Mouse (Mus musculus) limb, embryonic 12.5 days (tissue): ENCODE measurements around the gene Trmt1. TPM values are rescaled to one million over a fixed set of nuclear protein-coding genes. Genes with fewer than 3 reads are reported as not detected.

Source experiments
- ATAC-seq: fragments of 200-750 bp; cut with Nextera tagmentation; 2 replicates; pipeline ENCODE4 v1.8.0; 2017; ENCODE audit warnings: low read depth, moderate TSS enrichment; ENCODE audit not compliant: insufficient number of reproducible peaks, insufficient read depth, low FRiP score, low TSS enrichment
- H3K27ac ChIP-seq: fragments of 300-500 bp; sonication (generic); 2 replicates; pipeline ENCODE4 v1.5.1; 2016; ENCODE audit warnings: mild to moderate bottlenecking, moderate library complexity
- H3K27me3 ChIP-seq: fragments of 300-500 bp; sonication (generic); 2 replicates; pipeline ENCODE4 v1.6.1; 2016; ENCODE audit warnings: mild to moderate bottlenecking, moderate library complexity
- H3K36me3 ChIP-seq: fragments of 300-500 bp; sonication (generic); 2 replicates; pipeline ENCODE4 v1.6.1; 2016; ENCODE audit warnings: mild to moderate bottlenecking, moderate library complexity
- H3K4me1 ChIP-seq: fragments of 300-500 bp; sonication (generic); replicated peaks from 2 replicates; pipeline ENCODE4 v1.6.1; 2016
- H3K4me2 ChIP-seq: fragments of 300-500 bp; sonication (generic); 2 replicates; pipeline ENCODE4 v1.6.1; 2016; ENCODE audit warnings: mild to moderate bottlenecking, moderate library complexity
- H3K4me3 ChIP-seq: fragments of 300-500 bp; sonication (generic); replicated peaks from 2 replicates; pipeline ENCODE4 v1.5.1; 2016; ENCODE audit warnings: mild to moderate bottlenecking
- H3K9ac ChIP-seq: fragments of 300-500 bp; sonication (generic); replicated peaks from 2 replicates; pipeline ENCODE4 v1.6.1; 2016; ENCODE audit warnings: mild to moderate bottlenecking, moderate library complexity
- H3K9me3 ChIP-seq: fragments of 300-500 bp; sonication (generic); 2 replicates; pipeline ENCODE4 v1.6.1; 2016; ENCODE audit warnings: mild to moderate bottlenecking, moderate library complexity
- WGBS: fragments of 180-500 bp; shearing (Covaris S2); methylation state at CpG from one replicate; pipeline ENCODE4 v1.1.7; 2016; 5-methylcytosine and 5-hydroxymethylcytosine counted together
- polyA plus RNA-seq: library from polyadenylated mRNA; unstranded; fragments of >200 nt; fragmentation: Nextera tagmentation; extraction: Ambion mirVana; gene quantifications from 2 replicates; pipeline ENCODE4 v1.2.1, GENCODE M21; 2016

The Trmt1 gene
- polyA plus RNA-seq, 1 experiment from 2014 or later: 66.9 TPM

DNA sequence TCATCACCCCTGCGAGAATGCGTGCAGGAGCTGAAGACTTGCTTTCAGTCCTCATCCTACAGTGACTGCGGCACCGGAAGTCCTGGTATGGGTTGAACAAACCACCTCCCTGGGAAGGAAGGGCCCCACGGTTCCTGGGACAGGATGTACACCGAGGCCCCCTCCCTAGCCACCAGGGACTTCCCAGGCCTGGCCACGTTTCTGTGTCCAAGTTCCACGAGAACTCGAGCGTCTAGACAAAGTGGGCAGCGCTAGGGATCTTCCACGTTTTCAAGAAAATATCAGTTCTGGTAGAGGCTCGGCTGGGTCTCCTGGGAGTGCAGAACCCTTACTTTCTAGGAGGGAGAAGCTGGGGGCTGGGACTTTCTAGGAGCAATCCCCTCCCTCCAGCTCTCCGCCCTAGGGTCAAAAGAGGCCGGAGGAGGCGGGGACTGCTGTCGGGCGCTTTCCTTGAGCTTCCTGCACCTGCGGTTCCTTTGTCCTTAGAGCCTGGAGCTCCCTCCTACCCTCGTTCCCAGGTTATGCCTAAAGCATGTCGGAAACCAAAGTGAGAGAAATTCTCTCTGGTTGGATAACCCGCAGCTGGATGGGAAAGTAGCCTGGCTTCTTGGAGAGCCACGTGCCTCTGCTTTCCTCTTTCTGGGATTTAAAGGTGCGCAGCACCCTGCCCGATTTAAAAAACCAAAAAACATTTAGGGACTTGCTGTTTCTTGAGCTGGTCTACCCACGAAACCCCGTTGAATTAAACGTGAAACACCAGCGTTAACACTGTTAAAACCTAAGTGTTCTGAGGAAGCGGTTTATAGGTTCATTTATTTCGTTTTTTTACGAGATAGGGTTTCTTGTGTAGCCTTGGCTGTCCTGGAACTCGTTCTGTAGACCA lies 25.9 kb upstream of the Trmt1 start:
- H3K9me3 ChIP-seq: no peaks in the 10 kb centered on the region
- no peak for ATAC-seq
- no peaks in the 10 kb centered on the region for H3K27me3 ChIP-seq
- WGBS: under 1% methylated on average over 33 of the region's 33 CpGs
- H3K4me3 ChIP-seq: peak overlapping the region; percentile 97
- peak overlapping the region; percentile 96 for H3K9ac ChIP-seq
- peaks cover 60% of the 10 kb centered on the region for H3K4me1 ChIP-seq
- H3K27ac ChIP-seq: peak overlapping the region; percentile 97
- no peaks in the 10 kb centered on the region for H3K36me3 ChIP-seq
- H3K4me2 ChIP-seq: peak overlapping the region; percentile 89

DNA sequence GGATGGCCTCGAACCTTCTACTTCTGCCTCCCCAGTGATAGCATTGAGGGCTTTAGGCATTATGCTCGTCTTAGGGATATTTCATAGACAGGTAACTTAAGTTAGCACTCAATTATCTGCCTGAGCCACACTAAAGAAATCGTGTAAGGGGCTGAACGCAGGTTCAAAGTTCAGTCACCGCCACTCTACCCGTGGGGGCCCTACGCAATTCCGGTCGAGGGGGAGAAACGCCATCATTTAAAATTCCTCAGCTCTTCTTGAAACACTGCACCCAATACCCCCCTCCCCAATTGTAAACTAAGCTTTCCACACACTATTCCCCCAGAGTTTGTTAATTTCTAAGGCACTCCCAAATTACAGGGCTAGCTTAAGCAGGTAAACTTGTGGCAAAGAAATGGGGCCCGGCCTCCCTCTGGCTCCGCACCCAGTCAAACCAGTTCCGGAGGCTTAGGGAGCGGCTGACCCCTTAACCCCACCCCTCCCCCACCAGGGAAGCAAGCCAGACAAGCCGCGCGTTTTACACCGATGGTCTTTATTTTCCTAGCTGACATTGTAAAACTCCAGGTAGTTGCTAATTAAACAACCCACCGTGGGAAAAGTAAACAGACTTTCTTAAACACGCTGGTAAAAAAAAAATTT lies 25.2 kb upstream of the Trmt1 start:
- Histone ChIP-seq H3K9ac (peak overlapping the region; percentile 96), H3K9me3 (no peaks in the 10 kb centered on the region), H3K27me3 (no peaks in the 10 kb centered on the region), H3K4me3 (peak overlapping the region; percentile 97), H3K4me2 (peak overlapping the region; percentile 89), H3K27ac (peak overlapping the region; percentile 97), H3K36me3 (no peaks in the 10 kb centered on the region), H3K4me1 (peaks cover 59% of the 10 kb centered on the region)
- WGBS: under 1% methylated on average over 20 of the region's 20 CpGs
- no peak for ATAC-seq

DNA sequence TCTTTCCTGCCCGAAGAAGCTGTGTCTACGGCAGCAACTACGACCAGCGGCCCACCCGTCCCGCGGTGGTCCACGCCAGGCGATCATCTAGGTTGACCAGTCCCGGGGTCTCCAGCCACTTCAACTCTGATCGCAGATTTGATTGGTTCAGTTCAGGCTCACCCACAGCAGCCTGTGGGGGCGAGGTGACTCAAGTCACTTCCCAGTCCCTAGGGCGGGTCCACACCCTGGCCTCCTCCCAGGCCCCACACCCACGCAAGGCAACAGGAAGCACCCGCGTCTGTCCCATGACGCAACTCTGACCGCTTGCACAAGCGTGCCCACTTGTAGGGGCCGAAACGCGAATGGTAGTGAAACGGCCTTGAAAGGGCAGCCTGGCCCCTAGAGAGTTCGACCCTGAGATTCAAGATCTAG lies 24.6 kb upstream of the Trmt1 start:
- ATAC-seq: no peak
- Histone ChIP-seq H3K36me3 (peaks cover 3% of the 10 kb centered on the region; the same call in 1 of the 2 replicates), H3K4me1 (peaks cover 59% of the 10 kb centered on the region), H3K9ac (peak overlapping the region; percentile 96), H3K9me3 (no peaks in the 10 kb centered on the region), H3K4me3 (peak overlapping the region; percentile 97), H3K4me2 (peak overlapping the region; percentile 89), H3K27ac (peak overlapping the region; percentile 97), H3K27me3 (no peaks in the 10 kb centered on the region)
- under 1% methylated on average over 24 of the region's 24 CpGs for WGBS

DNA sequence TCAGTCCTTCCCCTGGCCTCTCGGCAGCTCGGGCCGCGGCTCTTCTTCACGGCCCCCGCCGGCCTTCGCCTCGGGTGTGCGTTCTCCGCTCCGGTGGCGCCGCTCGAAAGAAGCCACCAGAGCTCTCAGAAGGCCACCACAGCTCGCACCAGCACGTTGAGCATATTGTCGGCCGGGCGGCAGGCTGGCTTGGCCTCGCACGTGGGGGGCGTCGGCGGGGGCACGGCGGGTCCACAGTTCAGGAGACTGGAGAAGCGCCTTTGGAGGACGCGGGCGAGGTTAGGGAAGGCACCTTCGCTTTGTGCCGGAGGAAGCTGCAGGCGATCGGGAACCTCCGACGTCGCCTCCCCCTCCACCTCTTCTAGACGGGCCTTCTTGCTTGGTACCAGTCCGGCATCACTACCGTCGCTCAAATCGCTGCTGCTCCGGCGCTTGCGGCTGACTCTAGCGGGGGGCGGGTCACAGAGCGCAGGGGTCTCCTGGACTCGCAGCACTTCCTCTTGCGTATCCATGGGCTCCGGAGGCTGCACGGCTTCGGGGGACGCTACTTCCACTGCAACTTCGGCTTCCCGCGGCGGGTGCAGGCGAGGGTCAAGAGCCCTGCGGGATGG lies 24.0 kb upstream of the Trmt1 start:
- no peak for ATAC-seq
- peak overlapping the region; percentile 96 for H3K9ac ChIP-seq
- peaks cover 9% of the 10 kb centered on the region; the same call in 1 of the 2 replicates for H3K36me3 ChIP-seq
- no peaks in the 10 kb centered on the region for H3K9me3 ChIP-seq
- peak overlapping the region; percentile 97 for H3K27ac ChIP-seq
- peak overlapping the region; percentile 89 for H3K4me2 ChIP-seq
- under 1% methylated on average over 61 of the region's 61 CpGs for WGBS
- no peaks in the 10 kb centered on the region for H3K27me3 ChIP-seq
- H3K4me3 ChIP-seq: peak overlapping the region; percentile 97
- H3K4me1 ChIP-seq: peaks cover 53% of the 10 kb centered on the region

DNA sequence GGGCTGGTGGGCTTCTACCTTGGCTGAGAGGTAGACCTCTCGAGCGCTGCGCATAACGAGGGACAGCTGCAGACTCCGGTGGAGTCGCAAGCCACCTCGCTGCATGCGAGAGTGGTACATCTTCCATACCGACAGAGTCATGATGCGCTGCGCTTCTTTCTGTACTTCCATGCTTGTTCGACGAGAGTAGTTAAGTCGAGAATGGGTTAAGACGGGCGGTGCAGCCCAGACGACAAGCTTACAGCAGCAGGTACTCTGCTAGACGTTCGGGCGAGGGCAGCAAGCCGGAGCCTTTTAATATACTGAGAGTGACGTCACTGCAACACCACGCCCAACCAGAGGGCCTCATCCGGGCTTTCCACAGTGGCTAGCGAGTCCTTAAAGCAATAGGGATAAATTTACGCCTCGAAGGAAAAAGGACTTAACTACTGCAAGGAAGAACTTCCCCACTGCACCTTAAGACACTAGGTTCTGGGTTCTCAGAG lies 23.5 kb upstream of the Trmt1 start, which contains the start of gene Ier2:
Gene Ier2, minus strand, starts transcription at position 272 of the 485 bp plus-strand sequence.
- Histone ChIP-seq H3K27me3 (no peaks in the 10 kb centered on the region), H3K36me3 (peaks cover 11% of the 10 kb centered on the region; the same call in 1 of the 2 replicates), H3K4me3 (peak within 1 kb of the TSS; percentile 97), H3K4me2 (peak within 1 kb of the TSS; percentile 89), H3K4me1 (peaks cover 47% of the 10 kb centered on the region), H3K9ac (peak within 1 kb of the TSS; percentile 96), H3K9me3 (no peaks in the 10 kb centered on the region), H3K27ac (peak within 1 kb of the TSS; percentile 97)
- WGBS: under 1% methylated on average over 27 of the region's 27 CpGs
- ATAC-seq: peak; percentile 46

DNA sequence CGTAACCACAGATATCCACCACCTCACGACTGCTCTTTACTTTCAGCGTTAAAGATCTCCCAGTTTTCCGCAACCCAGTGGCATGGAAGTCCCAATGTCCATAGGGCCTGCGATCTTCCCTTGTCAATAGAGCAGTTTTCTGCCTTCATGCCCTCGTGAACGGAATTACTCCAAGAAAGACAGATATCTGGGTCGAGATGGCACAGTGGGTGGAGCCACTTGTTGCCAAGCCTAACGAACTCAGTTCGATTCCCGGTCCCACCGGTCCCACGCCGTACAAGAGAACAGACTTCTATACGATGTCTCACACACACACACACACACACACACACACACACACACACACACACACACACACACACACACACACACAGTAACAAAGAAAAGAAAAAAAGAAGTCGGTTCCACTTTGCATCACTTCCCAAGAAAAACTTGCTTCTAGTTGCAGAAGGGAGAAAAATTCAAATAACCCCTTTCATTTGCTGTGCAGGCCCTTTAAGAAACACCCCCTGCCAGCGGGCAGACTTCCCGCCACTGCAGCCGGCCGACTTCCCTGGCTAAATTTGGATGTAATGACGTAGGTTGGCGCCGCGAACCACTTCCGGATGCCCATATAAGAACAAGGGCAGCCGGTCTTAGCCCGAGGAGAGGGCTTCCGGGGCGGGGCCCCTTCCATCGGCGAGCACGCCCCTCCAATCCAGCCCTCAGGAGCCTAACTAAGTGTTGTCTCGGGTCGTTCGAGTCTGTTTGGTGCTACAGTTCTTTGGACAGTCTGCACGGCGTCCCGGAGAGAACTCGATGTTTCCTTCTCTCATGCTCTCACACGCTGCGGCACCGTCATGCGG lies 22.4 kb upstream of the Trmt1 start:
- 2% methylated on average over 40 of the region's 43 CpGs for WGBS
- Histone ChIP-seq H3K27ac (peak overlapping the region; percentile 97), H3K36me3 (peaks cover 22% of the 10 kb centered on the region), H3K4me1 (peaks cover 42% of the 10 kb centered on the region), H3K27me3 (no peaks in the 10 kb centered on the region), H3K4me2 (peak overlapping the region; percentile 89), H3K4me3 (peak overlapping the region; percentile 97), H3K9ac (peak overlapping the region; percentile 96), H3K9me3 (no peaks in the 10 kb centered on the region)
- peak; percentile 80 for ATAC-seq

DNA sequence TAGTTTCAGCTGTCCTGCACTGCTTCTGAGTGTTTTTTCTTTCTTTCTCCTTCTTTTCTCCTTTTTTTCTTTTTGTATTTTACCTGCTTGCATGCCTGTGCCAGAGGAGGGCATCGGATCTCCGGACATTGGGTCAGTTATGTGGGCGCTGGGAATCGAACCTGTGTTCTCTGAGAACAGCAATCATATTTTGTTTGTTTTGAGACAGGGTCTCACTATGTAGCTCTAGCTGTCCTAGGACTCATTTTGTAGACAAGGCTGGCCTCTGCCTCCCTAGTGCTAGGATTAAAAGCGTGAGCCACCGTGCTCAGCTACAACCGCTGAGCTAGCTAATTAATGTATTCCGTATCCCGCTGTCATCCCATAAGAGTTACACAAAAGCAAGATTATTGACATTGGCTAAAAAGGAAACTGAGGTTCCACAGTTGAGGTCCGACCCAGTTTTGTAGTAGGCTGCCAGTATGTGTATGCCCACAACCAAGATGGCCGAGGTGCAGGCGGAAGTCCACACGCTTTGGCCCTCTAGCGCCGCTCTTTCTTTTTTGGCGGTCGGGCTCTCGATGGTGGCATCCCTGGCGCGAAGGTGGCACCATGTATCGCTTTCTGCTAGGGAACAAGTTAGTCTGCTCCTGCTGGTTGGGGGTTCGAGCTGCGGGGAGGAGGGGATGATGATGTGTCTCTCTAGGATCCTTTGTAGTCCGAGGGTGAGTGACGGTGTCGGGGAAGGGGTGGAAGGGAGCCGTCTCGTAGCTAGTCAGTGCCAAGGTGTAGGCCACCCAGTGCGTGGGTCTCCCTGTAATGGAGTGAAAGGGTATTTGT lies 21.3 kb upstream of the Trmt1 start:
- H3K9me3 ChIP-seq: no peaks in the 10 kb centered on the region
- H3K4me1 ChIP-seq: peaks cover 31% of the 10 kb centered on the region
- peak overlapping the region; percentile 71 for H3K9ac ChIP-seq
- peak overlapping the region; percentile 89 for H3K4me2 ChIP-seq
- no peaks in the 10 kb centered on the region for H3K27me3 ChIP-seq
- peak overlapping the region; percentile 97 for H3K27ac ChIP-seq
- H3K4me3 ChIP-seq: peak overlapping the region; percentile 97
- peaks cover 30% of the 10 kb centered on the region for H3K36me3 ChIP-seq
- WGBS: under 1% methylated on average over 29 of the region's 29 CpGs
- peak; percentile 17; the same call in 1 of the 2 replicates for ATAC-seq

DNA sequence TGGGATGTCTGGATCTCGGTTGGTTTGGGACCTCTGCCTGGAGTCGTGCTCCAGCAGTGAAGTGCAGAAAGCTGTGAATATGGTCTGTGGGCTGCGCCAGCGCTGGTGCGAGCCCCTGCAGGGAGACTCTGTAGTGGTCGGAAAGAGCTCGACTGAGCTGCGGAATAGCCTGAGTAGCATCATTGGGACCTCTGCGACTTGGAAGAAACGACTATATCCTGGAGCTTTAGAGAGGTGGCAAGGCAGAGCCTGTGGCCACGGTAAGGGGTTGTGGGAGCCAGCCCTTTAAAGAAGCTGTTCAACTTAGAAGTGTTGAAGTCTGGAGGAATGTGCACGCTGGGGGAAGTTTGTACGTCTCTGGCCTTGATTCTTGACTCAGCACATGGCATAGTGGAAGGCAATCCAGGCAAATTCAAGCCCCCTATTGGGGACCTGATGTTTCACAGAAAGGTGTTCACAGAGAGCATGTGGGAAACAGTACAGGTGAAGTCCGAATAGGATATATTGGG lies 20.7 kb upstream of the Trmt1 start:
- Histone ChIP-seq H3K4me2 (peak overlapping the region; percentile 89), H3K9ac (peak overlapping the region; percentile 71), H3K27me3 (no peaks in the 10 kb centered on the region), H3K9me3 (no peaks in the 10 kb centered on the region), H3K4me1 (peaks cover 25% of the 10 kb centered on the region), H3K4me3 (peak overlapping the region; percentile 97), H3K36me3 (peaks cover 37% of the 10 kb centered on the region), H3K27ac (peak overlapping the region; percentile 97)
- 2% methylated on average over 14 of the region's 14 CpGs for WGBS
- ATAC-seq: 0 out of 2 replicates have a peak, but pooled peaks have one; percentile 4

DNA sequence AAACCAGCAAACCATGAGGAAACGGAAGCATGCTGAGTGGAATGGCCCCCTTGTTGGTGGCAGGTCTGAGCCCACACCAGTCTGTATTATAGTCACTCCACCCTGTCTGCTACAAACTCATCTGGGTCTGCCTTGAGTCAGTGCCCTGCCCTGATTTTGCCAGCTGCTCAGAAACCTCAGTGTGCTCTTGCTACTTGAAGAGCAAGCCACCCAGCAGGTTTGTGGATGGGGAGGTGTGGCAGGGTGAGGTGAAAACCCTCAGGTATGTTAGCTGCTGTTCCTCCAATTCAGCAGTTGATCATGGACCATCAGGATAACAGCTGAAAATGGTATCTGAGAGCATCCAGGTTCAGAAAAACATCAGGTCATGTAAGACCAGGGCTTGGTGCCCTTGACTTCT lies 18.0 kb upstream of the Trmt1 start:
- Histone ChIP-seq H3K36me3 (peaks cover 63% of the 10 kb centered on the region), H3K9me3 (no peaks in the 10 kb centered on the region)
- WGBS: 79% methylated on average over 1 of the region's 1 CpGs

More for the DNA sequence above, 18.0 kb upstream of the Trmt1 start:
- H3K27me3 ChIP-seq: no peaks in the 10 kb centered on the region
- H3K9ac ChIP-seq: no peak overlapping the region
- no peak for ATAC-seq
- no peak overlapping the region for H3K27ac ChIP-seq
- H3K4me2 ChIP-seq: no peak overlapping the region
- no peak overlapping the region for H3K4me3 ChIP-seq
- peaks cover 18% of the 10 kb centered on the region for H3K4me1 ChIP-seq
